Mouse (Mus musculus) kidney, adult 11 months (tissue): ENCODE results near the gene Postn.

Experiments
- DNase-seq: peaks from one replicate; pipeline ENCODE4 v3.0.0; 2022

Postn gene

GRCm38 (mm10) chr3:54420189-54420928 lies 59.5 kb downstream of the Postn start:
- DNase-seq = peak; percentile 44

- peak; percentile 3 for DNase-seq
Observed at GRCm38 (mm10) chr3:54420983-54421382, 60.1 kb downstream of the Postn start.

GRCm38 (mm10) chr3:54421666-54422065 lies 60.8 kb downstream of the Postn start:
- no peak for DNase-seq

- DNase-seq = no peak
Observed at GRCm38 (mm10) chr3:54424146-54424545, 63.2 kb downstream of the Postn start.

- DNase-seq = no peak
Observed at GRCm38 (mm10) chr3:54431663-54432062, 70.8 kb downstream of the Postn start.

- DNase-seq = no peak
Observed at GRCm38 (mm10) chr3:54432167-54432566, 71.3 kb downstream of the Postn start.

GRCm38 (mm10) chr3:54432605-54433004 lies 71.7 kb downstream of the Postn start:
- DNase-seq = no peak

- no peak for DNase-seq
Observed at GRCm38 (mm10) chr3:54434571-54434970, 73.7 kb downstream of the Postn start.

- DNase-seq = no peak
Observed at GRCm38 (mm10) chr3:54436373-54436964, 75.6 kb downstream of the Postn start.
